Mouse (Mus musculus): ENCODE results near the gene Tctex1d4. TPM values are rescaled to one million over a fixed set of nuclear protein-coding genes. Genes with fewer than 3 reads are reported as not detected.

Gene Tctex1d4
- polyA plus RNA-seq, 1 experiment from 2014 or later = 3.6 TPM

- Histone ChIP-seq H3K4me3 (ENCODE audit: low read length) (no peak overlapping the region), H3K9ac (ENCODE audit: low read length) (peak overlapping the region; percentile 42)
These were observed 1.9 kb upstream of the Tctex1d4 start for GRCm38 (mm10) chr4:117124518-117125347.

GRCm38 (mm10) chr4:117125348-117125909 lies 1.2 kb upstream of the Tctex1d4 start, which contains the start of gene Btbd19:
TSS of gene Btbd19 (minus strand) at chr4:117125725.
- H3K9me3 ChIP-seq (ENCODE audit: control insufficient read depth, low read length) = no peaks in the 10 kb centered on the region
- peak; percentile 70 for ATAC-seq (ENCODE audit: low read depth)
- 24% methylated on average over 8 of the region's 8 CpGs for WGBS
- H3K36me3 ChIP-seq (ENCODE audit: control insufficient read depth, insufficient read depth, low read length) = no peaks in the 10 kb centered on the region
- peak within 1 kb of the TSS; percentile 80 for H3K27ac ChIP-seq (ENCODE audit: low read length)
- H3K27me3 ChIP-seq (ENCODE audit: control insufficient read depth, insufficient read depth, low read depth, low read length) = no peaks in the 10 kb centered on the region
- H3K4me3 ChIP-seq (ENCODE audit: low read length) = no peak within 1 kb of the TSS
- H3K9ac ChIP-seq (ENCODE audit: low read length) = peak within 1 kb of the TSS; percentile 42
- H3K4me2 ChIP-seq (ENCODE audit: low read depth, low read length) = 0 out of 2 replicates have a peak within 1 kb of the TSS, but pooled peaks have one; percentile 11
- peaks cover 28% of the 10 kb centered on the region for H3K4me1 ChIP-seq (replicated peaks; ENCODE audit: control insufficient read depth, insufficient read depth, low read length)

More at GRCm38 (mm10) chr4:117124518-117125347, 1.9 kb upstream of the Tctex1d4 start:
- peaks cover 32% of the 10 kb centered on the region for H3K4me1 ChIP-seq (replicated peaks; ENCODE audit: control insufficient read depth, insufficient read depth, low read length)
- no peaks in the 10 kb centered on the region for H3K9me3 ChIP-seq (ENCODE audit: control insufficient read depth, low read length)
- 0 out of 2 replicates have a peak overlapping the region, but pooled peaks have one; percentile 11 for H3K4me2 ChIP-seq (ENCODE audit: low read depth, low read length)
- ATAC-seq (ENCODE audit: low read depth) = no peak
- no peaks in the 10 kb centered on the region for H3K36me3 ChIP-seq (ENCODE audit: control insufficient read depth, insufficient read depth, low read length)
- 36% methylated on average over 14 of the region's 14 CpGs for WGBS
- H3K27ac ChIP-seq (ENCODE audit: low read length) = peak overlapping the region; percentile 80
- H3K27me3 ChIP-seq (ENCODE audit: control insufficient read depth, insufficient read depth, low read depth, low read length) = no peaks in the 10 kb centered on the region

GRCm38 (mm10) chr4:117125910-117126674 lies 502 bp upstream of the Tctex1d4 start:
- Histone ChIP-seq H3K9ac (ENCODE audit: low read length) (peak overlapping the region; percentile 42), H3K4me2 (ENCODE audit: low read depth, low read length) (no peak overlapping the region), H3K27me3 (ENCODE audit: control insufficient read depth, insufficient read depth, low read depth, low read length) (no peaks in the 10 kb centered on the region), H3K9me3 (ENCODE audit: control insufficient read depth, low read length) (no peaks in the 10 kb centered on the region), H3K4me3 (ENCODE audit: low read length) (no peak overlapping the region), H3K36me3 (ENCODE audit: control insufficient read depth, insufficient read depth, low read length) (no peaks in the 10 kb centered on the region), H3K27ac (ENCODE audit: low read length) (peak overlapping the region; percentile 80), H3K4me1 (replicated peaks; ENCODE audit: control insufficient read depth, insufficient read depth, low read length) (peaks cover 28% of the 10 kb centered on the region)
- ATAC-seq (ENCODE audit: low read depth) = peak; percentile 72
- WGBS = 31% methylated on average over 15 of the region's 15 CpGs

GRCm38 (mm10) chr4:117127991-117128686 lies 1.5 kb downstream of the Tctex1d4 start:
- Histone ChIP-seq H3K9ac (ENCODE audit: low read length) (no peak overlapping the region), H3K4me1 (replicated peaks; ENCODE audit: control insufficient read depth, insufficient read depth, low read length) (peaks cover 32% of the 10 kb centered on the region), H3K9me3 (ENCODE audit: control insufficient read depth, low read length) (no peaks in the 10 kb centered on the region), H3K4me3 (ENCODE audit: low read length) (no peak overlapping the region), H3K27ac (ENCODE audit: low read length) (no peak overlapping the region), H3K36me3 (ENCODE audit: control insufficient read depth, insufficient read depth, low read length) (no peaks in the 10 kb centered on the region), H3K4me2 (ENCODE audit: low read depth, low read length) (no peak overlapping the region), H3K27me3 (ENCODE audit: control insufficient read depth, insufficient read depth, low read depth, low read length) (peaks cover 7% of the 10 kb centered on the region)
- ATAC-seq (ENCODE audit: low read depth) = no peak
- 82% methylated on average over 33 of the region's 33 CpGs for WGBS

GRCm38 (mm10) chr4:117130790-117131189 lies 4.2 kb downstream of the Tctex1d4 start:
- H3K36me3 ChIP-seq (ENCODE audit: control insufficient read depth, insufficient read depth, low read length) = no peaks in the 10 kb centered on the region
- ATAC-seq (ENCODE audit: low read depth) = no peak
- WGBS = 76% methylated on average over 6 of the region's 6 CpGs
- no peak overlapping the region for H3K4me3 ChIP-seq (ENCODE audit: low read length)
- H3K4me1 ChIP-seq (replicated peaks; ENCODE audit: control insufficient read depth, insufficient read depth, low read length) = peaks cover 18% of the 10 kb centered on the region
- no peaks in the 10 kb centered on the region for H3K9me3 ChIP-seq (ENCODE audit: control insufficient read depth, low read length)
- no peak overlapping the region for H3K9ac ChIP-seq (ENCODE audit: low read length)
- H3K27ac ChIP-seq (ENCODE audit: low read length) = no peak overlapping the region
- no peak overlapping the region for H3K4me2 ChIP-seq (ENCODE audit: low read depth, low read length)
- peaks cover 7% of the 10 kb centered on the region for H3K27me3 ChIP-seq (ENCODE audit: control insufficient read depth, insufficient read depth, low read depth, low read length)

- H3K9me3 ChIP-seq (ENCODE audit: control insufficient read depth, low read length) = no peaks in the 10 kb centered on the region
- WGBS = 53% methylated on average over 6 of the region's 6 CpGs
These were observed 4.6 kb downstream of the Tctex1d4 start for GRCm38 (mm10) chr4:117131198-117131597.

GRCm38 (mm10) chr4:117131890-117132793 lies 5.5 kb downstream of the Tctex1d4 start:
- Histone ChIP-seq H3K4me2 (ENCODE audit: low read depth, low read length) (peak overlapping the region; percentile 98), H3K4me1 (replicated peaks; ENCODE audit: control insufficient read depth, insufficient read depth, low read length) (peaks cover 12% of the 10 kb centered on the region), H3K27me3 (ENCODE audit: control insufficient read depth, insufficient read depth, low read depth, low read length) (peaks cover 7% of the 10 kb centered on the region), H3K36me3 (ENCODE audit: control insufficient read depth, insufficient read depth, low read length) (no peaks in the 10 kb centered on the region), H3K4me3 (ENCODE audit: low read length) (peak overlapping the region; percentile 61; the same call in 1 of the 2 replicates), H3K9me3 (ENCODE audit: control insufficient read depth, low read length) (no peaks in the 10 kb centered on the region), H3K27ac (ENCODE audit: low read length) (no peak overlapping the region), H3K9ac (ENCODE audit: low read length) (no peak overlapping the region)
- no peak for ATAC-seq (ENCODE audit: low read depth)
- 39% methylated on average over 7 of the region's 7 CpGs for WGBS

More at GRCm38 (mm10) chr4:117131198-117131597, 4.6 kb downstream of the Tctex1d4 start:
- Histone ChIP-seq H3K27me3 (ENCODE audit: control insufficient read depth, insufficient read depth, low read depth, low read length) (peaks cover 7% of the 10 kb centered on the region), H3K9ac (ENCODE audit: low read length) (no peak overlapping the region), H3K36me3 (ENCODE audit: control insufficient read depth, insufficient read depth, low read length) (no peaks in the 10 kb centered on the region), H3K4me1 (replicated peaks; ENCODE audit: control insufficient read depth, insufficient read depth, low read length) (peaks cover 16% of the 10 kb centered on the region), H3K27ac (ENCODE audit: low read length) (no peak overlapping the region), H3K4me3 (ENCODE audit: low read length) (no peak overlapping the region), H3K4me2 (ENCODE audit: low read depth, low read length) (no peak overlapping the region)
- no peak for ATAC-seq (ENCODE audit: low read depth)

- Histone ChIP-seq H3K4me2 (ENCODE audit: low read depth, low read length) (peak overlapping the region; percentile 98), H3K27me3 (ENCODE audit: control insufficient read depth, insufficient read depth, low read depth, low read length) (peaks cover 7% of the 10 kb centered on the region), H3K4me1 (replicated peaks; ENCODE audit: control insufficient read depth, insufficient read depth, low read length) (peaks cover 12% of the 10 kb centered on the region), H3K36me3 (ENCODE audit: control insufficient read depth, insufficient read depth, low read length) (no peaks in the 10 kb centered on the region), H3K9me3 (ENCODE audit: control insufficient read depth, low read length) (no peaks in the 10 kb centered on the region), H3K9ac (ENCODE audit: low read length) (peak overlapping the region; percentile 71), H3K4me3 (ENCODE audit: low read length) (peak overlapping the region; percentile 61), H3K27ac (ENCODE audit: low read length) (no peak overlapping the region)
- WGBS = 20% methylated on average over 11 of the region's 11 CpGs
- ATAC-seq (ENCODE audit: low read depth) = no peak
These were observed 6.2 kb downstream of the Tctex1d4 start for GRCm38 (mm10) chr4:117132794-117133143.

All from lung, embryonic 16.5 days (tissue).